Mouse (Mus musculus) liver, embryonic 14.5 days (tissue): ENCODE measurements around the gene Smyd4. TPM values are rescaled to one million over a fixed set of nuclear protein-coding genes. Genes with fewer than 3 reads are reported as not detected.
"Not testable (repeated sequence)": the region's sequence is repeated elsewhere in the genome, so short reads cannot be mapped to it uniquely, and the experiment has no call there.

ENCODE experiments used
- ATAC-seq: fragments of 200-750 bp; cut with Nextera tagmentation; 2 replicates; pipeline ENCODE4 v1.8.0; 2017; ENCODE audit warnings: moderate number of reproducible peaks, mild to moderate bottlenecking, moderate library complexity; ENCODE audit not compliant: insufficient read depth
- DNase-seq, 3 experiments: peaks; one replicate each; pipeline ENCODE4 v3.0.0-alpha.2; 2012 to 2013; ENCODE audit warnings: low read depth in 3 of 3, low spot score in 3 of 3
- H3K27ac ChIP-seq: fragments of 300-500 bp; sonication (generic); 2 replicates; pipeline ENCODE4 v1.5.1; 2014; ENCODE audit warnings: moderate library complexity, mild to moderate bottlenecking, control low read depth, inconsistent platforms
- H3K27me3 ChIP-seq: fragments of 300-500 bp; sonication (generic); 2 replicates; pipeline ENCODE4 v1.6.1; 2014; ENCODE audit warnings: mild to moderate bottlenecking, low read length, moderate library complexity; ENCODE audit not compliant: control insufficient read depth, insufficient read depth
- H3K36me3 ChIP-seq: fragments of 300-500 bp; sonication (generic); replicated peaks from 2 replicates; pipeline ENCODE4 v1.6.1; 2014; ENCODE audit warnings: low read depth; ENCODE audit not compliant: control insufficient read depth, insufficient read depth
- H3K4me1 ChIP-seq, 2 experiments: fragments of 200-500 bp in 1 of 2; fragments of 300-500 bp in 1 of 2; sonication (generic) in 1 of 2; replicated peaks; 2 replicates each; pipeline ENCODE4 v1.6.1; 2012 to 2014; ENCODE audit warnings: antibody characterized with exemption in 1 of 2, inconsistent platforms in 1 of 2, low read length in 1 of 2; ENCODE audit not compliant: control insufficient read depth in 2 of 2, insufficient read depth in 2 of 2
- H3K4me2 ChIP-seq: fragments of 300-500 bp; sonication (generic); 2 replicates; pipeline ENCODE4 v1.6.1; 2014; ENCODE audit warnings: low read depth, mild to moderate bottlenecking, control low read depth, moderate library complexity
- H3K4me3 ChIP-seq, 2 experiments: fragments of 200-500 bp in 1 of 2; fragments of 300-500 bp in 1 of 2; sonication (generic) in 1 of 2; 2 replicates each; pipeline ENCODE4 v1.5.1; 2012 to 2014; ENCODE audit warnings: low read depth in 2 of 2, low read length in 2 of 2, mild to moderate bottlenecking in 2 of 2, control low read depth in 1 of 2, inconsistent platforms in 1 of 2, moderate library complexity in 1 of 2; ENCODE audit not compliant: insufficient read depth in 1 of 2
- H3K9ac ChIP-seq: fragments of 300-500 bp; sonication (generic); replicated peaks from 2 replicates; pipeline ENCODE4 v1.6.1; 2014; ENCODE audit warnings: mild to moderate bottlenecking, control low read depth, moderate library complexity
- H3K9me3 ChIP-seq: fragments of 300-500 bp; sonication (generic); 2 replicates; pipeline ENCODE4 v1.6.1; 2016; ENCODE audit warnings: low read length, mixed read lengths; ENCODE audit not compliant: control insufficient read depth
- CTCF ChIP-seq: IDR thresholded peaks from 2 replicates; pipeline ENCODE4 v1.5.1; 2016; ENCODE audit warnings: antibody characterized with exemption, low read depth, control low read depth
- EP300 ChIP-seq: IDR thresholded peaks from 2 replicates; pipeline ENCODE4 v1.6.1; 2016; ENCODE audit warnings: antibody characterized with exemption, low read depth
- WGBS: fragments of 180-500 bp; shearing (Covaris S2); extraction: QIAGEN DNeasy Blood & Tissue Kit; methylation state at CpG from one replicate; pipeline ENCODE4 v1.1.7; 2014; ENCODE audit not compliant: insufficient replicate concordance; 5-methylcytosine and 5-hydroxymethylcytosine counted together
- polyA plus RNA-seq, 2 experiments: library from polyadenylated mRNA; depleted of rRNA in 1 of 2; stranded (reverse) in 1 of 2; unstranded in 1 of 2; fragments of >200 nt; fragmentation: Nextera tagmentation in 1 of 2; extraction: Ambion mirVana in 1 of 2; gene quantifications; 2 replicates each; pipeline versions ENCODE4 v1.2.1 to v1.2.3; 2012 to 2014

Smyd4 gene
- polyA plus RNA-seq, 2 experiments: 2.2 to 2.7 TPM

- Histone ChIP-seq H3K9ac (peak overlapping the region; percentile 71), H3K4me2 (peak overlapping the region; percentile 73), H3K4me1 (peaks cover 20 to 21% of the 10 kb centered on the region in 2 experiments), H3K27ac (peak overlapping the region; percentile 42), H3K27me3 (no peaks in the 10 kb centered on the region), H3K9me3 (no peaks in the 10 kb centered on the region), H3K4me3 (peak overlapping the region; percentile 88 to 96), H3K36me3 (no peaks in the 10 kb centered on the region; the same call in 1 of the 2 replicates)
- WGBS: 44% methylated on average over 10 of the region's 10 CpGs
- no peak for TF ChIP-seq EP300
- TF ChIP-seq CTCF: no peak
- DNase-seq (no peak), ATAC-seq (no peak)
Measured at GRCm38 (mm10) chr11:75348890-75349261, 643 bp downstream of the Smyd4 start.

- Histone ChIP-seq H3K4me3 (no peak overlapping the region), H3K36me3 (no peaks in the 10 kb centered on the region), H3K9me3 (no peaks in the 10 kb centered on the region), H3K4me1 (peaks cover 16 to 17% of the 10 kb centered on the region in 2 experiments), H3K4me2 (no peak overlapping the region), H3K9ac (no peak overlapping the region), H3K27ac (no peak overlapping the region), H3K27me3 (no peaks in the 10 kb centered on the region)
- ATAC-seq: no peak
- no peak for DNase-seq
- TF ChIP-seq CTCF (no peak), EP300 (no peak)
Measured at GRCm38 (mm10) chr11:75351225-75351624, 3.0 kb downstream of the Smyd4 start.

GRCm38 (mm10) chr11:75355475-75355874 lies 7.2 kb downstream of the Smyd4 start:
- no peak overlapping the region for H3K4me2 ChIP-seq
- H3K9me3 ChIP-seq: no peaks in the 10 kb centered on the region
- H3K27ac ChIP-seq: no peak overlapping the region
- ATAC-seq (no peak), DNase-seq (no peak)
- no peak overlapping the region for H3K4me3 ChIP-seq
- H3K36me3 ChIP-seq: no peaks in the 10 kb centered on the region
- WGBS: 88% methylated on average over 1 of the region's 1 CpGs
- TF ChIP-seq EP300: no peak
- no peak for TF ChIP-seq CTCF
- H3K27me3 ChIP-seq: no peaks in the 10 kb centered on the region
- H3K9ac ChIP-seq: no peak overlapping the region
- H3K4me1 ChIP-seq: peaks cover 0 to 3% of the 10 kb centered on the region in 2 experiments; a peak in 2 of 4 replicates

- Histone ChIP-seq H3K9ac (no peak overlapping the region), H3K4me3 (no peak overlapping the region), H3K4me1 (no peaks in the 10 kb centered on the region), H3K4me2 (no peak overlapping the region), H3K27me3 (no peaks in the 10 kb centered on the region), H3K36me3 (no peaks in the 10 kb centered on the region), H3K27ac (no peak overlapping the region), H3K9me3 (no peaks in the 10 kb centered on the region)
- 25% methylated on average over 1 of the region's 1 CpGs for WGBS
- peak in 1 of 3 experiments; percentile 23 for DNase-seq
- ATAC-seq: 0 out of 2 replicates have a peak, but pooled peaks have one; percentile 45
- TF ChIP-seq EP300: no peak
- no peak for TF ChIP-seq CTCF
Measured at GRCm38 (mm10) chr11:75377125-75377524, 28.9 kb downstream of the Smyd4 start.

- DNase-seq, H3K4me1 ChIP-seq, H3K4me3 ChIP-seq, H3K27me3 ChIP-seq, H3K9ac ChIP-seq, ATAC-seq, H3K27ac ChIP-seq, H3K36me3 ChIP-seq, H3K9me3 ChIP-seq, H3K4me2 ChIP-seq: not testable (repeated sequence)
- 81% methylated on average over 2 of the region's 2 CpGs for WGBS
Measured at GRCm38 (mm10) chr11:75378786-75379185, 30.6 kb downstream of the Smyd4 start.

GRCm38 (mm10) chr11:75383529-75383928 lies 35.3 kb downstream of the Smyd4 start:
- H3K9me3 ChIP-seq, H3K27ac ChIP-seq, H3K4me3 ChIP-seq, H3K4me2 ChIP-seq, H3K9ac ChIP-seq, H3K4me1 ChIP-seq, H3K36me3 ChIP-seq, H3K27me3 ChIP-seq, ATAC-seq: not testable (repeated sequence)
- WGBS: 16% methylated on average over 3 of the region's 3 CpGs
- DNase-seq: peak; percentile 20 to 59 (median 27)
